Mouse (Mus musculus) kidney, embryonic 14.5 days (tissue): ENCODE data around the gene Donson. TPM values are rescaled to one million over a fixed set of nuclear protein-coding genes. Genes with fewer than 3 reads are reported as not detected.
A peak's percentile ranks its signal among the peaks of the same experiment; 100 is the strongest.

Experiments
- ATAC-seq: fragments of 200-750 bp; cut with Nextera tagmentation; 2 replicates; pipeline ENCODE4 v1.8.0; 2017; ENCODE audit warnings: moderate number of reproducible peaks, mild to moderate bottlenecking, moderate TSS enrichment, moderate library complexity; ENCODE audit not compliant: low FRiP score, low TSS enrichment
- H3K27ac ChIP-seq: fragments of 300-500 bp; sonication (generic); 2 replicates; pipeline ENCODE4 v1.5.1; 2014; ENCODE audit warnings: low read depth, mild to moderate bottlenecking, low read length, moderate library complexity, mixed read lengths
- H3K27me3 ChIP-seq: fragments of 300-500 bp; sonication (generic); 2 replicates; pipeline ENCODE4 v1.6.1; 2014; ENCODE audit warnings: mild to moderate bottlenecking, low read length; ENCODE audit not compliant: control insufficient read depth, insufficient read depth
- H3K36me3 ChIP-seq: fragments of 300-500 bp; sonication (generic); 2 replicates; pipeline ENCODE4 v1.6.1; 2014; ENCODE audit warnings: low read length, mixed read lengths; ENCODE audit not compliant: control insufficient read depth, insufficient read depth
- H3K4me1 ChIP-seq: fragments of 300-500 bp; sonication (generic); 2 replicates; pipeline ENCODE4 v1.6.1; 2014; ENCODE audit warnings: low read length, mixed read lengths; ENCODE audit not compliant: control insufficient read depth, insufficient read depth
- H3K4me2 ChIP-seq: fragments of 300-500 bp; sonication (generic); replicated peaks from 2 replicates; pipeline ENCODE4 v1.6.1; 2014; ENCODE audit warnings: low read depth, mild to moderate bottlenecking, low read length
- H3K4me3 ChIP-seq: fragments of 300-500 bp; sonication (generic); 2 replicates; pipeline ENCODE4 v1.5.1; 2014; ENCODE audit warnings: mild to moderate bottlenecking, low read length
- H3K9ac ChIP-seq: fragments of 300-500 bp; sonication (generic); 2 replicates; pipeline ENCODE4 v1.6.1; 2014; ENCODE audit warnings: low read depth, mild to moderate bottlenecking, low read length, moderate library complexity
- H3K9me3 ChIP-seq: fragments of 300-500 bp; sonication (generic); 2 replicates; pipeline ENCODE4 v1.6.1; 2016; ENCODE audit warnings: low read length; ENCODE audit not compliant: control insufficient read depth
- WGBS: fragments of 180-500 bp; shearing (Covaris S2); extraction: QIAGEN DNeasy Blood & Tissue Kit; methylation state at CpG from one replicate; pipeline ENCODE4 v1.1.7; 2014; 5-methylcytosine and 5-hydroxymethylcytosine counted together
- polyA plus RNA-seq: library from polyadenylated mRNA; unstranded; fragments of >200 nt; fragmentation: Nextera tagmentation; extraction: Ambion mirVana; gene quantifications from 2 replicates; pipeline ENCODE4 v1.2.1, GENCODE M21; 2014

Donson gene
- polyA plus RNA-seq, 1 experiment from 2014 or later, result 25.6 TPM

DNA sequence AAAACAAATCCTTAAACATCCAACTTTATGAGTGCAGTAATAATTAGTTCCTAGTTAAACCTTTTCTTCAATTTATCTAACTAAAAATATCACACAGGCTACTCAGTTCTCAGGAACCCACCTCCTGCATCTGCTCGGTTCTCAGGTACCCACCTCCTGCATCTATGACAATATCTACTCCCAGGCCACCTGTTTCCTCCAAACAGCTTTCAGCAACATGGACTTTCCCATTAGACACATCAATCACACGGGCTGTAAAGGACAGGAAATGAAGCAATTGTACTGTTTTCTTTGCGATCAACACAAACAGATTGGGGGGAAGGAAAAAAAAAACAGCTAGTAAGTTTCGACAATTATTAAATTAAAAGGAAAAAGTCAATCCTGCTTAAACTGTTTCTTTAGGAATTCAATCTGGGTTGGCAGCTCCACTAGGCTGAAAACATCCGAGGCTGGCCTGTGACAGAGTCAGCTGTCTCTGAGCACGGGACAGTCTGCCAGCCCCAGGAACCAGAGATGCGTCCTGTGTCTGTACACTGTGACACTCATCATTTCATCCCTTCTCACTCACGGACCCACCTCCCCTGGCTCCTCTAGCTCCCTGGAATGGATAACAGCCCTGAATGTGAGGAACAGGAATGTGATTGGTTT lies 6.7 kb upstream of the Donson start:
- H3K4me3 ChIP-seq, result no peak overlapping the region

DNA sequence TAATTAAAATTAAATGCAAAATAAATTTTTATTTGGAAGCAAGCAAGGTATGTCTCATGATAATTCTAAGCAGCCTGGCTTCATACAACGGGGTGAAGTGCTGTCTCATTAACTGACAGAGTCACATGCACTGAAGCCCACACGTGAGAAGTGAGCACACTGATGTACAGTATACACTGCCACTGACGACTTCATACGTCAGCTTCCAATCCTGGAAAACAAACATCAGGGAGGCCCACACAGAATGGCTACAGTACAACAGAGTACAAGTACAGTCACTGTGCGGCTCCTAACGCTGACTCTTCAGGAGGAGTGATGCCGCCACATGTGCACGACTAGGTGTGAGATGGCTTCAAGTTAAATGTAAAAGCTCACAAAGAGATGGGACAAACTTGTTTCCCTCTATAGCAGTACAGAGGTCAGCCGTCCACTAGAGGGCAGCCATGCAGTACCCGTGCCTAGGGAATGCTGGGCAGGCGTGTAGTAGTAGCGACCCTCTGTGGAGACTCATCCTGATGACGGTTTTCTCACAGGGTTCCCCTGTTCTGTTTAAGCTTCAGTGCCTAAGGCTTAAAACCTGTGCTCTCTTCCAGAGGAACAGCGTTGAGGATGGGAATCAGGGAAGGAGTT lies 6.0 kb upstream of the Donson start:
- Histone ChIP-seq H3K9me3 (no peaks in the 10 kb centered on the region), H3K27ac (no peak overlapping the region), H3K4me3 (no peak overlapping the region), H3K4me1 (peaks cover 7% of the 10 kb centered on the region; the same call in 1 of the 2 replicates), H3K4me2 (no peak overlapping the region), H3K9ac (no peak overlapping the region), H3K36me3 (peaks cover 22% of the 10 kb centered on the region; the same call in 1 of the 2 replicates), H3K27me3 (no peaks in the 10 kb centered on the region)
- WGBS, result 28% methylated on average over 14 of the region's 14 CpGs
- peak; percentile 95 for ATAC-seq

More for the DNA sequence above, 6.7 kb upstream of the Donson start:
- peaks cover 7% of the 10 kb centered on the region; the same call in 1 of the 2 replicates for H3K4me1 ChIP-seq
- peak overlapping the region; percentile 32; the same call in 1 of the 2 replicates for H3K9ac ChIP-seq
- no peak overlapping the region for H3K4me2 ChIP-seq
- H3K27ac ChIP-seq, result peak overlapping the region; percentile 47; the same call in 1 of the 2 replicates
- WGBS, result 15% methylated on average over 8 of the region's 8 CpGs
- H3K9me3 ChIP-seq, result no peaks in the 10 kb centered on the region
- peaks cover 22% of the 10 kb centered on the region; the same call in 1 of the 2 replicates for H3K36me3 ChIP-seq
- H3K27me3 ChIP-seq, result no peaks in the 10 kb centered on the region
- ATAC-seq, result peak; percentile 65

DNA sequence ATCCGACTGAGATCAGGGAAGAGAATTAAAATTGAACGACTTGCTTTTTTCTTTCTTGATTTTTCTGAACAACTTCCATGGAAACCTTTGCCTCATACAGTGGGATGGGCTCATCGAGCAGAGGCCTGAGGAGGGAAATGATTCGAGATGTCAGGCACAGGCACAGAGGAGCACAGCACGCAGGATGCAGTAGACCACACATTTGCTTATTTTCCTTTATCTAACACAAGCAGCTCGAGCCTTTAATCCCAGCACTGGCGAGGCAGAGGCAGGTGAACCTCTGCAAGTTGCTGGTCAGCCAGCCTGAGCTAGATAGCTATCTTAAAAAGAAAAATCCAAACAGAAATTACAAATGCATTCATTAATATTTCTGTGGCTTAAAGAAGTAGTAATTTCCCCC lies 1.2 kb upstream of the Donson start:
- ATAC-seq, result no peak
- peak overlapping the region; percentile 87; the same call in 1 of the 2 replicates for H3K4me2 ChIP-seq
- 53% methylated on average over 7 of the region's 7 CpGs for WGBS
- H3K4me3 ChIP-seq, result no peak overlapping the region
- H3K9ac ChIP-seq, result no peak overlapping the region
- no peaks in the 10 kb centered on the region for H3K9me3 ChIP-seq
- peaks cover 16% of the 10 kb centered on the region for H3K4me1 ChIP-seq
- no peaks in the 10 kb centered on the region for H3K27me3 ChIP-seq
- H3K27ac ChIP-seq, result no peak overlapping the region
- peaks cover 15% of the 10 kb centered on the region for H3K36me3 ChIP-seq

DNA sequence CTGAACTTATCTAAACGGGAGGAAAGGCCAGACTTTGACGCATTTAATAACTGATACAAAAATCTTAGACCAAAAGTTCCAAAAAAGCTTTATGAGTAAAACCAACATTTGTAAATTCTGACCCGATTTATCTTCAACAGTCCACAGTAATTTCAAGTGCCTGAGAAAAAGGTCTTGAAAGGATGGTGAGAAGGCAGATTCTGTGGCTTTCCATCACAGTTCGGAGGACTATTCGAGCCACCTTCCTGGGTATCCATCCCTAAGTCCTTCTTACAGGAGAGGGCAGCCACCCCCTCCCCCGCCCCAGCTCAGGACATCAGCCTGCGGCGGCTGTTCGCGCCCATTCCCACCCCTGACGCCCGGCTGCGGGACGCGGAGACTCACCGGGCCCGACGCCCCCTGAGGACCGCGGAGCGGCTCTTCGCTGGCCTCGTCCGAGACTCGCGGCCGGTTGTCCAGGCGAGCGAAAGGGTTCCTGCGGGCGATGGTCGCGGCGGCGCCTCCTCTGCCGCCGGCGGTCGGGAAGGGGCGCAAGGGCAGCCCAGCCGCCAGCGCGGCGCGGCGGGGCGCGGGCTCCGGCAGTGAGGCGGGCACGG lies 449 bp downstream of the Donson start:
- ATAC-seq, result peak; percentile 63
- peaks cover 16% of the 10 kb centered on the region for H3K4me1 ChIP-seq
- no peaks in the 10 kb centered on the region for H3K27me3 ChIP-seq
- H3K4me2 ChIP-seq, result peak overlapping the region; percentile 87
- H3K36me3 ChIP-seq, result peaks cover 27% of the 10 kb centered on the region
- WGBS, result 2% methylated on average over 40 of the region's 51 CpGs
- H3K4me3 ChIP-seq, result peak overlapping the region; percentile 93
- peak overlapping the region; percentile 86 for H3K9ac ChIP-seq
- H3K27ac ChIP-seq, result peak overlapping the region; percentile 67
- no peaks in the 10 kb centered on the region for H3K9me3 ChIP-seq

DNA sequence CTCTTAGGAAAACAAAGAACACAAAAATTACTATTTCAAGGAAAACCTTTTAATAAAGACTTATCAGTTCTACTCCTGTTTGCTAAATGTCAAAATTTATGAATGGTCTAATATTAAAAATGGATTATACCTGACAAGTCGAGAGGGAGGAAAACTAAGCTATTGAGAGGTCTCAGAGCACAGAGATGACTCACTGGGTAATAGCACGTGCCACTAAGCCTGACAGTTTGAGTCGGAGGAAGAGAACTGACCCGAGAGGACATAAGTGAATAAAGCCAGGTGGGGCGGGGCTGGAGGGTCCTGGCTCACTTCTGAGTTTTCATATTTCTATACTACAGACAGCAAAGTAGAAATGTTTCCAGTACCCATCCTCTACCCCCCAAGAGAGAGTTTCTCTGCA lies 2.2 kb downstream of the Donson start:
- Histone ChIP-seq H3K9ac (no peak overlapping the region), H3K4me1 (peaks cover 16% of the 10 kb centered on the region), H3K27me3 (no peaks in the 10 kb centered on the region), H3K36me3 (peaks cover 45% of the 10 kb centered on the region), H3K4me3 (no peak overlapping the region), H3K27ac (no peak overlapping the region), H3K9me3 (no peaks in the 10 kb centered on the region), H3K4me2 (no peak overlapping the region)
- 77% methylated on average over 5 of the region's 5 CpGs for WGBS
- no peak for ATAC-seq

DNA sequence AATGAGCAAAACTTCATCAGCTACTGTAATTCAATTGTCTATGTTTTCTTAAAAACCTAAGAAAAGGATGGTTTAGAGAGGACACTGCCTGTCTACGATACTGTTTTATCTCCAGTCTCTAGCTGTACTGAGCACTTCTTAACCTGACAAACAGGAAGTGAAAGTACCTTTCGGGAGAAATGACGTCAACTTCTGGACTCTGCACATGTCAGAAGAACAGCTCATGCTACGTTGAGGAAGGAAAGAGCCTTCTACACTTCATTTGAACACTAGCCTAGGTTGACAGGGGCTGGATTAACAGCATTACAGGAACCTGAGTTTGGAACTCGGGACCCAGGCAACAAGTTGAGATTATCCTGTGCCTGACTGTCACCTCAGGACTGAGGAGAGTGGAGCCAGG lies 3.0 kb downstream of the Donson start:
- 86% methylated on average over 5 of the region's 5 CpGs for WGBS
- Histone ChIP-seq H3K36me3 (peaks cover 51% of the 10 kb centered on the region), H3K9me3 (no peaks in the 10 kb centered on the region), H3K9ac (no peak overlapping the region), H3K27me3 (no peaks in the 10 kb centered on the region), H3K27ac (no peak overlapping the region), H3K4me2 (no peak overlapping the region), H3K4me1 (peaks cover 16% of the 10 kb centered on the region), H3K4me3 (no peak overlapping the region)
- no peak for ATAC-seq

DNA sequence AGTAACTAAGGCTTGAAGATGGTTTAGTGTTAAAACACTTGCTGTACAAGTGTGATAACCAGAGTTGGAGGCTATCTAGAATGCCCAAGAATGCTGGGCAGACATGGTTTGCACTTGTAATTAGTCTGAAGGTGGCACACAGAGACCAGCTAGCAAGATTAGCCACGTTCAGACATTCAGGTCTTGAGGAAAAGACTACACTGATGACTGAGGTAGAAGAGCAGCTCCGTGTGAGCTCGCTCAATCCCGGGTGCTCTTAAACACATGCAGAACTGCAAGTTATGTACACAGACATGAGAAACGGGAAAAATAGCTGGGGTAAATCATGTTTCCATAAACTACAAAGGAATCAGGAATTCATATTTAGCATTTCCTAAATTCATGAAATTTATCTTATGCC lies 7.9 kb downstream of the Donson start:
- peaks cover 90% of the 10 kb centered on the region for H3K36me3 ChIP-seq
- no peaks in the 10 kb centered on the region for H3K27me3 ChIP-seq
- H3K4me1 ChIP-seq, result no peaks in the 10 kb centered on the region
- H3K4me2 ChIP-seq, result no peak overlapping the region
- 83% methylated on average over 5 of the region's 5 CpGs for WGBS
- H3K9ac ChIP-seq, result no peak overlapping the region
- H3K27ac ChIP-seq, result no peak overlapping the region
- no peak for ATAC-seq
- H3K9me3 ChIP-seq, result no peaks in the 10 kb centered on the region
- H3K4me3 ChIP-seq, result no peak overlapping the region

DNA sequence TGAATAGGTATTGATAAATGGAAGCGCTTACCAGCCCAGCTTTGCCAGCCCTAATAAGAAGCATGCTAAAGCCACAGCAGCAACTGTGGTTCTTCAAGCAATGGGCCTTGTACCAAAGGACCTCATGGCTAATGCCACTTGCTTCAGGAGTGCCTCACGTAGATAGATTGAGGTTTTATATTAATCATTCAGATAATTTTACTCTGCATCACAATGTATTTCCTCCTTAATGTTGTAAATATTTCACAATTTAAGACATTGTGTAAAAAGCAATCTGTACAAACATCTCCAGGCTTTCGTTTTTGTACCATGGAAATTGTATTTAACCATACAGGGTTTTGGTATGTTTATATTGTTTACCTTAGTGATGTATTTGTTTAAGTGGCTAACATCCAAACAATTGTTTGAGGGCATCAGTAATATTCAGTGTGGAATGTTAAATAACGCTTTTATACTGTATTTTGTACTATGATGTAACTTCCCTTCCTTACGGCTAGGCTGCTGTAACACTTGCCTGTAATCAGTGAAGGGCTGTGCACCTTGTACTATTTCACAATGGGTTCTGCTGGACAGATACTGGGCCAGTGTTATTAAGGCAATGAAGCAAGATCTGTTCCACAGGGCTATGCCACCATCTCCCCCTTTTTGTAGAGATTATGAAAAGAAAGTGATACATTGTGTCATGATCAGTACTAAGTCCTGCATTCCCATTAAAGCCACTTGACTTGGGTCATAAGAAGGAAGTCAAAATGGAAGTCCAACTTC lies 10.2 kb downstream of the Donson start:
- WGBS, result 86% methylated on average over 5 of the region's 5 CpGs
- Histone ChIP-seq H3K9ac (no peak overlapping the region), H3K9me3 (no peaks in the 10 kb centered on the region), H3K4me1 (no peaks in the 10 kb centered on the region), H3K27ac (no peak overlapping the region), H3K36me3 (peaks cover 89% of the 10 kb centered on the region), H3K4me3 (no peak overlapping the region), H3K4me2 (no peak overlapping the region), H3K27me3 (no peaks in the 10 kb centered on the region)
- ATAC-seq, result no peak
